Mouse (Mus musculus): Measurements from ENCODE around the gene Abcg1.

GRCm38 (mm10) chr17:31091023-31091735 is 33.7 kb downstream of the Abcg1 start:
- TF ChIP-seq CTCF (IDR thresholded peaks at IDR 0.05; ENCODE audit: control insufficient read depth, insufficient read depth, insufficient replicate concordance, low read depth, low read length) (no peak), POLR2A (IDR thresholded peaks at IDR 0.05; ENCODE audit: control insufficient read depth, low read depth, low read length) (no peak)

Data from testis, adult 2 months (tissue).